Comparison of ENCODE assay signal across 7 mouse cellular contexts in genomic region chr10:19015257-19015862, GRCm38 (mm10). TPM values are rescaled to one million over a fixed set of nuclear protein-coding genes. Genes with fewer than 3 reads are reported as not detected.
DNase-seq lines count a peak whose midpoint lies in the region; ATAC-seq lines count a peak whose summit lies in the region.

Tnfaip3 (minus strand) TSS chr10:19015657.

- H3K9ac ChIP-seq in intestine, embryonic 16.5 days (ENCODE audit: low read depth, low read length): peak within 1 kb of the TSS; percentile 91
- peak within 1 kb of the TSS; percentile 76 for H3K9ac ChIP-seq in midbrain, embryonic 11.5 days (ENCODE audit: low read length)

- intact Hi-C loops in left cerebral cortex, postnatal 36 days (cut with DNase I): loop anchor here (2.0 to 5.0 kb wide), 2 partner anchors 98 to 171 kb away; no protein-coding TSS in a partner anchor

- peak within 1 kb of the TSS; percentile 64 for H3K4me2 ChIP-seq in intestine, embryonic 16.5 days (ENCODE audit: low read depth, low read length)
- peak within 1 kb of the TSS; percentile 84 for H3K4me2 ChIP-seq in midbrain, embryonic 11.5 days

- no peaks in the 10 kb centered on the region for H3K9me3 ChIP-seq in intestine, embryonic 16.5 days (ENCODE audit: control insufficient read depth, low read length)
- no peaks in the 10 kb centered on the region for H3K9me3 ChIP-seq in midbrain, embryonic 11.5 days (ENCODE audit: control insufficient read depth, low read length)

- peak; percentile 93 for ATAC-seq in intestine, embryonic 16.5 days
- peak; percentile 93 for ATAC-seq in midbrain, embryonic 11.5 days (ENCODE audit: low FRiP score)

- no peaks in the 10 kb centered on the region for H3K36me3 ChIP-seq in intestine, embryonic 16.5 days (ENCODE audit: control insufficient read depth, insufficient read depth, low read length)
- no peaks in the 10 kb centered on the region for H3K36me3 ChIP-seq in midbrain, embryonic 11.5 days (ENCODE audit: control insufficient read depth, insufficient read depth, low read length)

- no peaks in the 10 kb centered on the region for H3K27me3 ChIP-seq in intestine, embryonic 16.5 days (replicated peaks; ENCODE audit: control insufficient read depth, insufficient read depth, low read length)
- no peaks in the 10 kb centered on the region; the same call in 1 of the 2 replicates for H3K27me3 ChIP-seq in midbrain, embryonic 11.5 days (ENCODE audit: control insufficient read depth, insufficient read depth, low read length)

- H3K4me1 ChIP-seq in intestine, embryonic 16.5 days (ENCODE audit: control insufficient read depth, insufficient read depth, low read length): peaks cover 13% of the 10 kb centered on the region; the same call in 1 of the 2 replicates
- H3K4me1 ChIP-seq in midbrain, embryonic 11.5 days (ENCODE audit: control insufficient read depth, insufficient read depth, low read length): peaks cover 13% of the 10 kb centered on the region; the same call in 1 of the 2 replicates

- H3K4me3 ChIP-seq in intestine, embryonic 16.5 days (ENCODE audit: low read length): peak within 1 kb of the TSS; percentile 88
- peak within 1 kb of the TSS; percentile 73 for H3K4me3 ChIP-seq in midbrain, embryonic 11.5 days (ENCODE audit: low read depth, low read length)

- DNase-seq in adrenal gland, adult 2 months: peak; percentile 98
- peak; percentile 85 for DNase-seq in embryo, embryonic 11.5 days (ENCODE audit: low read depth, low spot score)
- DNase-seq in gastrocnemius, postnatal 4 days (ENCODE audit: low spot score in 2 of 2): peak; percentile 95 to 99
- peak; percentile 95 to 96 for DNase-seq in left cerebral cortex, postnatal 36 days (ENCODE audit: low spot score in 2 of 2)
- peak; percentile 100 for DNase-seq in midbrain, embryonic 11.5 days (ENCODE audit: low spot score, missing footprints)
- DNase-seq in skeletal muscle tissue, adult 2 months (ENCODE audit: low read depth, low spot score): peak; percentile 92

- H3K27ac ChIP-seq in intestine, embryonic 16.5 days (ENCODE audit: low read length): peak within 1 kb of the TSS; percentile 89
- no peak within 1 kb of the TSS for H3K27ac ChIP-seq in midbrain, embryonic 11.5 days (ENCODE audit: low read depth, low read length)

- under 1% methylated on average over 38 of the region's 38 CpGs for WGBS in intestine, embryonic 16.5 days
- 1% methylated on average over 38 of the region's 38 CpGs for WGBS in midbrain, embryonic 11.5 days

RNA-seq across cellular contexts. Expression of gene Tnfaip3, which starts in this region (rescaled TPM):
- 1 to 10 TPM; 6.3 to 7.2 TPM for total RNA-seq in adrenal gland, adult 2 months (2021)
- 1.2 and 1.3 TPM in 2 replicates for polyA plus RNA-seq in adrenal gland, adult 2 months (2012; rRNA removed)
- total RNA-seq in gastrocnemius, postnatal 4 days (2021): 1 to 10 TPM; 9.5 to 9.7 TPM
- 4.3 and 4.6 TPM in 2 replicates for polyA plus RNA-seq in intestine, embryonic 16.5 days (2015; fragmentation: Nextera tagmentation; extraction: Ambion mirVana)
- 1 to 10 TPM; 4.9 to 5.2 TPM for total RNA-seq in left cerebral cortex, postnatal 36 days (2021)
- polyA plus RNA-seq in midbrain, embryonic 11.5 days (2014; fragmentation: Nextera tagmentation; extraction: Ambion mirVana): 1.2 and 1.4 TPM in 2 replicates
